Mouse (Mus musculus): Measurements from ENCODE around the gene Thsd7b. TPM values are rescaled to one million over a fixed set of nuclear protein-coding genes. Genes with fewer than 3 reads are reported as not detected.
A peak's percentile ranks its signal among the peaks of the same experiment; 100 is the strongest.
"Not testable (repeated sequence)": the region's sequence is repeated elsewhere in the genome, so short reads cannot be mapped to it uniquely, and the experiment has no call there.

Gene Thsd7b
- polyA plus RNA-seq, 1 experiment from 2014 or later = 0.58 TPM

GRCm38 (mm10) chr1:129919385-129919784 is 646.3 kb downstream of the Thsd7b start:
- no peak overlapping the region for H3K27ac ChIP-seq
- no peaks in the 10 kb centered on the region for H3K9me3 ChIP-seq
- H3K4me2 ChIP-seq (replicated peaks) = no peak overlapping the region
- no peaks in the 10 kb centered on the region for H3K36me3 ChIP-seq
- no peak for ATAC-seq
- no peaks in the 10 kb centered on the region for H3K27me3 ChIP-seq (replicated peaks)
- H3K4me3 ChIP-seq (replicated peaks) = no peak overlapping the region
- WGBS = 67% methylated on average over 1 of the region's 1 CpGs
- no peak overlapping the region for H3K9ac ChIP-seq
- H3K4me1 ChIP-seq (replicated peaks) = no peaks in the 10 kb centered on the region

- no peaks in the 10 kb centered on the region for H3K36me3 ChIP-seq
- WGBS = 95% methylated on average over 2 of the region's 2 CpGs
- H3K27me3 ChIP-seq (replicated peaks) = no peaks in the 10 kb centered on the region
- no peaks in the 10 kb centered on the region for H3K9me3 ChIP-seq
- no peak overlapping the region for H3K9ac ChIP-seq
- no peak overlapping the region for H3K4me3 ChIP-seq (replicated peaks)
- no peaks in the 10 kb centered on the region for H3K4me1 ChIP-seq (replicated peaks)
- H3K4me2 ChIP-seq (replicated peaks) = no peak overlapping the region
- no peak for ATAC-seq
- no peak overlapping the region for H3K27ac ChIP-seq
Measured at GRCm38 (mm10) chr1:129931003-129931402, 657.9 kb downstream of the Thsd7b start.

GRCm38 (mm10) chr1:129943116-129943515 is 670.0 kb downstream of the Thsd7b start:
- ATAC-seq = no peak
- H3K36me3 ChIP-seq = no peaks in the 10 kb centered on the region

GRCm38 (mm10) chr1:129947026-129947425 is 673.9 kb downstream of the Thsd7b start:
- Histone ChIP-seq H3K4me2 (replicated peaks) (no peak overlapping the region), H3K27me3 (replicated peaks) (no peaks in the 10 kb centered on the region), H3K4me1 (replicated peaks) (no peaks in the 10 kb centered on the region), H3K9ac (no peak overlapping the region), H3K27ac (no peak overlapping the region), H3K9me3 (no peaks in the 10 kb centered on the region), H3K4me3 (replicated peaks) (no peak overlapping the region), H3K36me3 (no peaks in the 10 kb centered on the region)
- no peak for ATAC-seq
- WGBS = 51% methylated on average over 4 of the region's 4 CpGs

More at GRCm38 (mm10) chr1:129943116-129943515, 670.0 kb downstream of the Thsd7b start:
- H3K27ac ChIP-seq = no peak overlapping the region
- H3K27me3 ChIP-seq (replicated peaks) = no peaks in the 10 kb centered on the region
- H3K9me3 ChIP-seq = no peaks in the 10 kb centered on the region
- H3K4me2 ChIP-seq (replicated peaks) = no peak overlapping the region
- H3K9ac ChIP-seq = no peak overlapping the region
- H3K4me3 ChIP-seq (replicated peaks) = no peak overlapping the region
- 72% methylated on average over 9 of the region's 9 CpGs for WGBS
- no peaks in the 10 kb centered on the region for H3K4me1 ChIP-seq (replicated peaks)

- Histone ChIP-seq H3K36me3 (no peaks in the 10 kb centered on the region), H3K4me2 (replicated peaks) (no peak overlapping the region), H3K27me3 (replicated peaks) (no peaks in the 10 kb centered on the region), H3K27ac (no peak overlapping the region), H3K4me3 (replicated peaks) (no peak overlapping the region), H3K4me1 (replicated peaks) (no peaks in the 10 kb centered on the region), H3K9ac (no peak overlapping the region), H3K9me3 (no peaks in the 10 kb centered on the region)
- WGBS = 12% methylated on average over 1 of the region's 1 CpGs
- no peak for ATAC-seq
Measured at GRCm38 (mm10) chr1:129955478-129955877, 682.4 kb downstream of the Thsd7b start.

- ATAC-seq = peak; percentile 94
Measured at GRCm38 (mm10) chr1:129956625-129957024, 683.5 kb downstream of the Thsd7b start.

GRCm38 (mm10) chr1:129959352-129959751 is 686.2 kb downstream of the Thsd7b start:
- H3K9me3 ChIP-seq; H3K4me2 ChIP-seq (replicated peaks); H3K27ac ChIP-seq; H3K27me3 ChIP-seq (replicated peaks); H3K4me1 ChIP-seq (replicated peaks); H3K9ac ChIP-seq; H3K4me3 ChIP-seq (replicated peaks); H3K36me3 ChIP-seq; ATAC-seq: not testable (repeated sequence)
- WGBS = 61% methylated on average over 2 of the region's 2 CpGs

More at GRCm38 (mm10) chr1:129956625-129957024, 683.5 kb downstream of the Thsd7b start:
- H3K36me3 ChIP-seq = no peaks in the 10 kb centered on the region
- no peaks in the 10 kb centered on the region for H3K27me3 ChIP-seq (replicated peaks)
- 35% methylated on average over 4 of the region's 4 CpGs for WGBS
- H3K27ac ChIP-seq = no peak overlapping the region
- no peak overlapping the region for H3K9ac ChIP-seq
- H3K4me3 ChIP-seq (replicated peaks) = no peak overlapping the region
- 0 out of 2 replicates have a peak overlapping the region, but pooled peaks have one; percentile 26 for H3K4me2 ChIP-seq (replicated peaks)
- H3K4me1 ChIP-seq (replicated peaks) = no peaks in the 10 kb centered on the region
- H3K9me3 ChIP-seq = no peaks in the 10 kb centered on the region

GRCm38 (mm10) chr1:129963166-129963565 is 690.1 kb downstream of the Thsd7b start:
- 83% methylated on average over 2 of the region's 2 CpGs for WGBS
- no peaks in the 10 kb centered on the region for H3K4me1 ChIP-seq (replicated peaks)
- no peaks in the 10 kb centered on the region for H3K36me3 ChIP-seq
- no peak overlapping the region for H3K27ac ChIP-seq
- ATAC-seq = no peak
- H3K4me3 ChIP-seq (replicated peaks) = no peak overlapping the region
- H3K4me2 ChIP-seq (replicated peaks) = no peak overlapping the region
- no peak overlapping the region for H3K9ac ChIP-seq
- no peaks in the 10 kb centered on the region for H3K9me3 ChIP-seq
- H3K27me3 ChIP-seq (replicated peaks) = no peaks in the 10 kb centered on the region

GRCm38 (mm10) chr1:129989247-129989646 is 716.1 kb downstream of the Thsd7b start:
- H3K36me3 ChIP-seq; H3K4me3 ChIP-seq (replicated peaks); H3K4me2 ChIP-seq (replicated peaks); H3K27me3 ChIP-seq (replicated peaks); H3K4me1 ChIP-seq (replicated peaks); H3K27ac ChIP-seq; ATAC-seq; H3K9ac ChIP-seq; H3K9me3 ChIP-seq: not testable (repeated sequence)

- Histone ChIP-seq H3K27ac (no peak overlapping the region), H3K9ac (no peak overlapping the region), H3K9me3 (no peaks in the 10 kb centered on the region), H3K27me3 (replicated peaks) (no peaks in the 10 kb centered on the region), H3K36me3 (no peaks in the 10 kb centered on the region), H3K4me3 (replicated peaks) (no peak overlapping the region), H3K4me1 (replicated peaks) (no peaks in the 10 kb centered on the region), H3K4me2 (replicated peaks) (no peak overlapping the region)
- WGBS = 67% methylated on average over 2 of the region's 2 CpGs
- ATAC-seq = no peak
Measured at GRCm38 (mm10) chr1:129990821-129991220, 717.7 kb downstream of the Thsd7b start.

GRCm38 (mm10) chr1:130055012-130055411 is 781.9 kb downstream of the Thsd7b start:
- Histone ChIP-seq H3K36me3 (no peaks in the 10 kb centered on the region), H3K4me3 (replicated peaks) (no peak overlapping the region), H3K4me2 (replicated peaks) (no peak overlapping the region), H3K9me3 (no peaks in the 10 kb centered on the region), H3K27ac (no peak overlapping the region), H3K9ac (no peak overlapping the region), H3K4me1 (replicated peaks) (no peaks in the 10 kb centered on the region), H3K27me3 (replicated peaks) (no peaks in the 10 kb centered on the region)
- ATAC-seq = no peak

GRCm38 (mm10) chr1:130062105-130062504 is 789.0 kb downstream of the Thsd7b start:
- Histone ChIP-seq H3K36me3 (no peaks in the 10 kb centered on the region), H3K4me1 (replicated peaks) (no peaks in the 10 kb centered on the region), H3K27ac (no peak overlapping the region), H3K9me3 (no peaks in the 10 kb centered on the region), H3K4me2 (replicated peaks) (no peak overlapping the region), H3K4me3 (replicated peaks) (no peak overlapping the region), H3K27me3 (replicated peaks) (no peaks in the 10 kb centered on the region), H3K9ac (no peak overlapping the region)
- no peak for ATAC-seq

- Histone ChIP-seq H3K4me2 (replicated peaks) (no peak overlapping the region), H3K36me3 (no peaks in the 10 kb centered on the region), H3K4me3 (replicated peaks) (no peak overlapping the region), H3K9ac (no peak overlapping the region), H3K4me1 (replicated peaks) (no peaks in the 10 kb centered on the region), H3K27ac (no peak overlapping the region), H3K27me3 (replicated peaks) (no peaks in the 10 kb centered on the region), H3K9me3 (no peaks in the 10 kb centered on the region)
- ATAC-seq = no peak
- WGBS = 74% methylated on average over 3 of the region's 3 CpGs
Measured at GRCm38 (mm10) chr1:130066193-130066959, 793.3 kb downstream of the Thsd7b start.
